Mouse (Mus musculus) adrenal gland, postnatal 14 days (tissue): Measurements from ENCODE around the gene Ptpn14. TPM values are rescaled to one million over a fixed set of nuclear protein-coding genes. Genes with fewer than 3 reads are reported as not detected.

Experiments
- DNase-seq: peaks from one replicate; pipeline ENCODE4 v3.0.0; 2021; ENCODE audit warnings: mixed read lengths
- total RNA-seq: library from RNA; stranded (reverse); gene quantifications from 2 replicates; pipeline ENCODE4 v1.2.3, GENCODE M21; 2021

The Ptpn14 gene
- total RNA-seq, 1 experiment from 2014 or later = 24.6 TPM

- DNase-seq = no peak
Measured at GRCm38 (mm10) chr1:189903169-189903568, 175.1 kb downstream of the Ptpn14 start.

GRCm38 (mm10) chr1:189910685-189911345 lies 182.7 kb downstream of the Ptpn14 start:
- peak; percentile 86 for DNase-seq

GRCm38 (mm10) chr1:189913093-189913760 lies 185.2 kb downstream of the Ptpn14 start:
- no peak for DNase-seq

GRCm38 (mm10) chr1:189916422-189917125 lies 188.5 kb downstream of the Ptpn14 start:
- DNase-seq = peak; percentile 46

- DNase-seq = no peak
Measured at GRCm38 (mm10) chr1:189917126-189917500, 189.0 kb downstream of the Ptpn14 start.

- no peak for DNase-seq
Measured at GRCm38 (mm10) chr1:189919756-189920155, 191.7 kb downstream of the Ptpn14 start.

- peak; percentile 39 for DNase-seq
Measured at GRCm38 (mm10) chr1:189920701-189921567, 192.9 kb downstream of the Ptpn14 start.

GRCm38 (mm10) chr1:189921568-189921817 lies 193.4 kb downstream of the Ptpn14 start:
- no peak for DNase-seq

GRCm38 (mm10) chr1:189921818-189922592 lies 193.9 kb downstream of the Ptpn14 start, which contains the start of gene Smyd2:
Gene Smyd2, minus strand, starts transcription at chr1:189922363.
- DNase-seq = peak; percentile 89

GRCm38 (mm10) chr1:189922721-189923120 lies 194.7 kb downstream of the Ptpn14 start:
- DNase-seq = no peak

- DNase-seq = no peak
Measured at GRCm38 (mm10) chr1:189923157-189923556, 195.1 kb downstream of the Ptpn14 start.

- DNase-seq = no peak
Measured at GRCm38 (mm10) chr1:189923871-189924568, 196.0 kb downstream of the Ptpn14 start.

- DNase-seq = no peak
Measured at GRCm38 (mm10) chr1:189926279-189926678, 198.2 kb downstream of the Ptpn14 start.

Other genes starting within 250 kb of the Ptpn14 start
- 13.1 and 13.9 TPM in 2 replicates for gene Cenpf, start 40.2 kb upstream of the Ptpn14 start, total RNA-seq
- 64.7 and 76.2 TPM in 2 replicates for gene Smyd2, start 194.1 kb downstream of the Ptpn14 start, total RNA-seq